In genomic region chr8:54507428-54508095, GRCm38 (mm10) we compare ENCODE assay signal across 8 mouse cellular contexts. TPM values are rescaled to one million over a fixed set of nuclear protein-coding genes. Genes with fewer than 3 reads are reported as not detected.
DNase-seq lines count a peak whose midpoint lies in the region; ATAC-seq and TF ChIP-seq lines count a peak whose summit lies in the region.

No protein-coding gene starts in this region.

- TF ChIP-seq POLR2A in MEL (IDR thresholded peaks at IDR 0.05; ENCODE audit: control insufficient read depth in 1 of 2, insufficient read depth in 1 of 2, low read depth in 1 of 2, low read length in 2 of 2, poor library complexity in 1 of 2) = no peak

- peaks cover 0 to 29% of the 10 kb centered on the region in 2 experiments; a peak in 2 of 4 replicates for H3K36me3 ChIP-seq in MEL (ENCODE audit: control insufficient read depth in 1 of 2, insufficient read depth in 2 of 2, low read length in 2 of 2)
- H3K36me3 ChIP-seq in hindbrain, postnatal 0 days (ENCODE audit: insufficient read depth, low read length) = no peaks in the 10 kb centered on the region

- DNase-seq in MEL (ENCODE audit: low read depth, low spot score) = peak; percentile 91
- DNase-seq in cerebellum, adult 11-12 months = peak; percentile 43
- DNase-seq in forelimb bud, embryonic 11.5 days (ENCODE audit: low read depth, low spot score) = peak; percentile 72
- DNase-seq in hindbrain, postnatal 0 days (ENCODE audit: low spot score) = peak; percentile 94
- DNase-seq in left cerebral cortex, adult 11 months (ENCODE audit: low spot score) = peak; percentile 84
- DNase-seq in lung, postnatal 36 days = peak; percentile 90
- peak; percentile 92 for DNase-seq in retina, embryonic 14.5 days (ENCODE audit: low spot score)
- peak; percentile 76 for DNase-seq in thymus, postnatal 4 days

- peak; percentile 99 for TF ChIP-seq RAD21 in MEL (IDR thresholded peaks at IDR 0.05; ENCODE audit: low read depth, low read length)

- ATAC-seq in hindbrain, postnatal 0 days = peak; percentile 79

- peak overlapping the region; percentile 36 for H3K4me2 ChIP-seq in hindbrain, postnatal 0 days (ENCODE audit: low read depth, low read length)

- H3K9ac ChIP-seq in MEL (ENCODE audit: control insufficient read depth, low read depth, low read length, poor library complexity, severe bottlenecking) = peak overlapping the region; percentile 7; the same call in 1 of the 2 replicates
- H3K9ac ChIP-seq in hindbrain, postnatal 0 days (replicated peaks; ENCODE audit: low read length) = no peak overlapping the region

- peak overlapping the region; percentile 34 to 54 for H3K4me3 ChIP-seq in MEL (ENCODE audit: control insufficient read depth in 1 of 2, insufficient read depth in 1 of 2, low read depth in 2 of 2, low read length in 2 of 2)
- H3K4me3 ChIP-seq in hindbrain, postnatal 0 days (ENCODE audit: low read length) = peak overlapping the region; percentile 7; the same call in 1 of the 2 replicates

- no peaks in the 10 kb centered on the region for H3K27me3 ChIP-seq in MEL (ENCODE audit: control insufficient read depth in 1 of 2, insufficient read depth in 2 of 2, low read length in 2 of 2)
- no peaks in the 10 kb centered on the region for H3K27me3 ChIP-seq in hindbrain, postnatal 0 days (ENCODE audit: insufficient read depth, low read length)

- H3K27ac ChIP-seq in MEL (ENCODE audit: control insufficient read depth, low read depth, low read length) = no peak overlapping the region
- no peak overlapping the region for H3K27ac ChIP-seq in hindbrain, postnatal 0 days

- no peak for TF ChIP-seq EP300 in MEL (IDR thresholded peaks at IDR 0.05; ENCODE audit: low read depth in 1 of 2, low read length in 2 of 2)

- H3K4me1 ChIP-seq in MEL (ENCODE audit: control insufficient read depth in 1 of 2, insufficient read depth in 2 of 2, low read length in 2 of 2) = peaks cover 5 to 28% of the 10 kb centered on the region in 2 experiments
- H3K4me1 ChIP-seq in hindbrain, postnatal 0 days (ENCODE audit: insufficient read depth, low read length) = no peaks in the 10 kb centered on the region

- peak; percentile 58 to 94 (median 69) for TF ChIP-seq CTCF in MEL (IDR thresholded peaks at IDR 0.05 in 2 of 3, conservative IDR thresholded peaks at IDR 0.05 in 1 of 3; ENCODE audit: control insufficient read depth in 1 of 3, insufficient read depth in 1 of 3, low read depth in 2 of 3, low read length in 3 of 3, poor library complexity in 1 of 3, severe bottlenecking in 1 of 3)
- TF ChIP-seq CTCF in hindbrain, postnatal 0 days (IDR thresholded peaks at IDR 0.05; ENCODE audit: low read depth) = peak; percentile 91

- H3K79me2 ChIP-seq in MEL (ENCODE audit: control insufficient read depth, insufficient read depth, low read length, poor library complexity) = no peaks in the 10 kb centered on the region

- WGBS in hindbrain, postnatal 0 days = 21% methylated on average over 6 of the region's 6 CpGs

- no peaks in the 10 kb centered on the region for H3K9me3 ChIP-seq in MEL (replicated peaks; ENCODE audit: insufficient read depth, low read length)
- H3K9me3 ChIP-seq in hindbrain, postnatal 0 days (ENCODE audit: low read length) = no peaks in the 10 kb centered on the region

TF ChIP-seq in MEL, 35 proteins besides CTCF, POLR2A, EP300 and RAD21:
- TF ChIP-seq NELFE (IDR thresholded peaks at IDR 0.05; ENCODE audit: low read depth, low read length) (no peak), HCFC1 (IDR thresholded peaks at IDR 0.05; ENCODE audit: low read depth, low read length) (no peak), TCF12 (IDR thresholded peaks at IDR 0.05; ENCODE audit: low read depth, low read length) (no peak), ZMIZ1 (IDR thresholded peaks at IDR 0.05; ENCODE audit: low read depth, low read length) (no peak), ELF1 (IDR thresholded peaks at IDR 0.05; ENCODE audit: low read depth, low read length) (no peak), ETS1 (IDR thresholded peaks at IDR 0.05; ENCODE audit: low read depth, low read length) (no peak), USF2 (IDR thresholded peaks at IDR 0.05; ENCODE audit: borderline replicate concordance in 1 of 2, insufficient read depth in 1 of 2, low read depth in 1 of 2, low read length in 2 of 2) (no peak), ZC3H11A (IDR thresholded peaks at IDR 0.05; ENCODE audit: low read depth, low read length) (peak; percentile 96), CHD1 (IDR thresholded peaks at IDR 0.05; ENCODE audit: low read depth, low read length) (no peak), GATA1 (IDR thresholded peaks at IDR 0.05; ENCODE audit: low read depth, low read length) (0 out of 2 replicates have a peak, but pooled peaks have one; percentile 13), NRF1 (IDR thresholded peaks at IDR 0.05; ENCODE audit: insufficient read depth, low read depth, low read length, poor library complexity, severe bottlenecking) (no peak), JUND (IDR thresholded peaks at IDR 0.05; ENCODE audit: low read depth, low read length) (no peak), E2F4 (IDR thresholded peaks at IDR 0.05; ENCODE audit: borderline replicate concordance, low read depth, low read length) (no peak), MAX (IDR thresholded peaks at IDR 0.05; ENCODE audit: low read length) (no peak), ZKSCAN1 (IDR thresholded peaks at IDR 0.05; ENCODE audit: low read depth, low read length) (no peak), MYB (IDR thresholded peaks at IDR 0.05; ENCODE audit: low read depth, low read length) (no peak), CHD2 (IDR thresholded peaks at IDR 0.05; ENCODE audit: low read length) (no peak), GABPA (IDR thresholded peaks at IDR 0.05; ENCODE audit: low read depth, low read length) (no peak), TBP (IDR thresholded peaks at IDR 0.05; ENCODE audit: low read depth, low read length) (0 out of 2 replicates have a peak, but pooled peaks have one; percentile 12), SIN3A (IDR thresholded peaks at IDR 0.05; ENCODE audit: low read length) (peak; percentile 55), ZNF384 (IDR thresholded peaks at IDR 0.05; ENCODE audit: low read depth, low read length) (no peak), SMC3 (IDR thresholded peaks at IDR 0.05; ENCODE audit: low read depth, low read length) (peak; percentile 94), MAZ (IDR thresholded peaks at IDR 0.05; ENCODE audit: low read depth, low read length) (no peak), MYC (IDR thresholded peaks at IDR 0.05; ENCODE audit: low read depth, low read length) (no peak)
TF ChIP-seq in MEL: peak in this region for 5.

RNA-seq across cellular contexts. Expression of gene Asb5, which starts 21.8 kb away (rescaled TPM):
- 0.27 TPM in 1 of 2 replicates, not detected in the other for total RNA-seq in MEL (2012; rRNA removed)
- 1 to 10 TPM in 1 of 2 experiments, not detected in 1; 1.4 TPM for polyA plus RNA-seq in MEL (2012; ENCODE audit: insufficient read depth in 1 of 2, insufficient read length in 2 of 2, low read depth in 1 of 2, low replicate concordance in 2 of 2, missing spikeins in 1 of 2)
- total RNA-seq in hindbrain, postnatal 0 days (2014; rRNA removed) = 1.0 and 11.9 TPM in 2 replicates
- polyA plus RNA-seq in hindbrain, postnatal 0 days (2015; fragmentation: Nextera tagmentation; extraction: Ambion mirVana) = 12.9 and 13.0 TPM in 2 replicates

RNA-seq across cellular contexts. Expression of gene Spcs3, which starts 22.2 kb away (rescaled TPM):
- total RNA-seq in MEL (2012; rRNA removed) = 69.0 and 69.7 TPM in 2 replicates
- polyA plus RNA-seq in MEL (2012; ENCODE audit: insufficient read depth in 1 of 2, insufficient read length in 2 of 2, low read depth in 1 of 2, low replicate concordance in 2 of 2, missing spikeins in 1 of 2) = 100 to 1,000 TPM in 1 of 2 experiments, 10 to 100 TPM in 1; 78.0 to 140 TPM
- 28.9 and 29.6 TPM in 2 replicates for total RNA-seq in hindbrain, postnatal 0 days (2014; rRNA removed)
- polyA plus RNA-seq in hindbrain, postnatal 0 days (2015; fragmentation: Nextera tagmentation; extraction: Ambion mirVana) = 37.5 and 40.7 TPM in 2 replicates

Comparison
In these comparisons a context has a peak if more than half of its experiments do, and no peak if none do; other contexts are left out.
1. DNase-seq: peak in every context shown above with its lines; median percentile 94 in hindbrain, postnatal 0 days; 92 in retina, embryonic 14.5 days; 91 in MEL; 90 in lung, postnatal 36 days; 84 in left cerebral cortex, adult 11 months; 76 in thymus, postnatal 4 days; 72 in forelimb bud, embryonic 11.5 days; 43 in cerebellum, adult 11-12 months.